Mouse (Mus musculus) neutrophil, adult 5-6 weeks (primary cell): ENCODE results near the gene Brd3os. TPM values are rescaled to one million over a fixed set of nuclear protein-coding genes. Genes with fewer than 3 reads are reported as not detected.

ENCODE experiments used
- ATAC-seq: fragments of 151-379, 151-347 bp; 2 replicates; pipeline ENCODE4 v1.8.0; 2017; ENCODE audit warnings: mild to moderate bottlenecking, moderate TSS enrichment; ENCODE audit not compliant: insufficient number of reproducible peaks, poor library complexity, low FRiP score, severe bottlenecking; ENCODE audit errors: extremely low read depth
- total RNA-seq: library from RNA; stranded (forward); fragments of 200-1000 nt; gene quantifications from 2 replicates; pipeline ENCODE4 v1.2.3, GENCODE M21; 2017

Gene Brd3os
- total RNA-seq, 1 experiment from 2014 or later, result 0.47 TPM

DNA sequence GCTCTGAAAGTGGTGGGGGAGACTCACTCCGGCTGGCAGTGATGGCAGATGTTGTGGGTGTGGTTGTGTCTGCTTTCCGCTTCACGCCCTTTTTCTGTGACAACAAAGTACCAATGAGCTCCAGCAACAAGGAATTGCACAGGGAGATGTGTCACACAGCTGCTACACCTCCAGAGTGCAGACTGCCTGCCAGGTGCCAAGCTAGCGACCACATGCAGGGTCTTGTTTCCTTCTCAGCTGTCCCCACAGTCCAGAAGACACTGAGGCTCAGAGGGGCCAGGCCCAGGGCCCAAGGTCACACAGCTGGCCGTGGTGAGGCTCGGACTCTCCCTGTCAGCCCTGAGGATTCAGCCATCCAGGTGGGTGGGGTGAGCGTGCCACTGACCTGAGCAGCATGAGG lies 17.6 kb downstream of the Brd3os start:
- ATAC-seq, result no peak

DNA sequence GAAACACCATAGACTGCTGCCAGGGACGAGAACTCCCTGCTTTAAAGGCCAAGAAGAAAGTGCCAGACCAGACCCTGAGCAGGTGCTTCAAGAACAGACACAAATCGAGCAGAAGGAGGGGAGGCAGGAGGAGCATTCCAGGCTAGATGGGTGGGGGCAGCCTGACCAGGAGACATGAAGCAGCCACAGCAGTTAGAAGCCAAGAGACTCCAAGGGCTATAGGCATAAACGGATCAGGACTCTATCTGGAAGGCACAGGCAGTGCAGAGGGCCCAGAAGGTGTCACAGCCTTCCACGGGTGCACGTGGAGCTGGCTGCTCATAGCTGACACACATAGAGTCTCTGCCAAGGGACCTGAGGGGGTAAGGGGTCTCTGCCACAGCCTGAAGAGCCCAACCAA lies 18.0 kb downstream of the Brd3os start:
- ATAC-seq, result no peak

DNA sequence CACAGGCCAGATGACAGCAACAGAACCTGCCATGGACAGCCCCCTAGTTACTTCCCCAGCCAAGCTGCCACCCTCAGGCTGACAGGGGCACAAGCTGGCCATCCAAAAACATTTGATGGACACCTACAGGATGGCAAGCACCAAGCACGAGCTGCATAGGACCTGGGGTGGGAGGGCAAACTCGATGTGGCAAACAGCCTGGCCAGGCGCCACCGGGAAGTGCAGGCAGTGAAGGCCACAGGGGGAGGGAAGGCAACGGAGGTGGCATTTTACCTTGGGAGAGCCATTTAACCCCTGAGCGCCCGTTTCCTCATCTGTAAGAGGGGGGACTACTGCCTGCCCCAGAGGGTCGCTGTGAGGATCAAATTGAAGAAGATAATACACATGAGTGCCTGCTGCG lies 18.5 kb downstream of the Brd3os start:
- ATAC-seq, result no peak

DNA sequence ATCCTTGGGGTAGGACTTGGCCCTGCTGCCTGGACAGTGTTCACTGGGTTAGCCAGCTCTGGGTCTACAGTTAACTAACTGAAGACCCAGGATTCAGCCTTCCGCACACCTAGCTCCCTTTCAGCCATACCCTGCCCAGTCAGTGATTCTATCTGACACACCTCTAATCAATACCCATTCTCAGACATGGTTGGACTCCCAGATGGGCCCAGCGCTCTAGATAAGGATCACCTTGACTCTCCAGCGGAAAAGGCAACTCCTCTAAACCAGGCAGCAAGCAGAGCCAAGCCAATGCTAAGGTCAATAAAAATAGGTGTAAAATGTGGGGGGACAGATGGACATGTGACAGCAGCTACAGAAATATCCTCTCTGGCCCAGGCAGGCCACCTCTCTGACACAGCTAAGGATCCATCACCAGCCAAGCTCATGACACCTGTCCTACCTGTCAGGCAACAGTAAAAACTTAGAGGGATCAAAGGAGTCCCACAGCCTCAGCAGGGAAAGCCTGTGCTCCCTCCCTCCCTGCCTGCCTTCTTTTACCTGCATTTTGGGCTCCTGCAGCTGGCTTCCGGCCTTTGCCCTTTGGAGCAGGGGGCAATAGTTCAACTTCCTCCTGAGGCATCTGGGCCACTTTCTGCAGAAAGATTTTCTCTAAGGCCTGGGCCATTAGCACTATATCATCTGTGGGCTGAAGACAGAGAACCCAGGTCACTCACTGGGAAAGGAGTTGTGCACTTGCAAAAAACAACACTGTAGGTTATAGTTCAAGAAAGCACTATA lies 19.9 kb downstream of the Brd3os start:
- no peak for ATAC-seq

DNA sequence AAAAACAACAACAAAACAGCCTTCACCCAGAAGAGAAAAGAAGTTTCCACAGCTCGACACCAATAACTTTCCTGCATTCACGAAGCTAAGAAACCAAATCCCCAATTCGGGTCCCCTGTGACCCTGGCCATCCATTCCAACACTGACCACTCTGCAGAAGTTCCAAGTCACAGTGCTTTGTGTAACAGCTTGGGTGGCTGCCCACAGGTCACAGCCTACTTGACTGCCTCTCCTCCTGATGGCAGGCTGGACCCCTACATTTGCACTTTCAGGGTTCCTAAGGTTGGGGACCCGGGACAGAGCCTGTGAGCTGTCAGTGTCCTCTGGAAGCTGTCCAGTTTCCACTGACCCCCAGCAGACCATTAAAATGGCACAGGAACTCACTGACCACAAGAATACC lies 20.8 kb downstream of the Brd3os start:
- ATAC-seq, result no peak

DNA sequence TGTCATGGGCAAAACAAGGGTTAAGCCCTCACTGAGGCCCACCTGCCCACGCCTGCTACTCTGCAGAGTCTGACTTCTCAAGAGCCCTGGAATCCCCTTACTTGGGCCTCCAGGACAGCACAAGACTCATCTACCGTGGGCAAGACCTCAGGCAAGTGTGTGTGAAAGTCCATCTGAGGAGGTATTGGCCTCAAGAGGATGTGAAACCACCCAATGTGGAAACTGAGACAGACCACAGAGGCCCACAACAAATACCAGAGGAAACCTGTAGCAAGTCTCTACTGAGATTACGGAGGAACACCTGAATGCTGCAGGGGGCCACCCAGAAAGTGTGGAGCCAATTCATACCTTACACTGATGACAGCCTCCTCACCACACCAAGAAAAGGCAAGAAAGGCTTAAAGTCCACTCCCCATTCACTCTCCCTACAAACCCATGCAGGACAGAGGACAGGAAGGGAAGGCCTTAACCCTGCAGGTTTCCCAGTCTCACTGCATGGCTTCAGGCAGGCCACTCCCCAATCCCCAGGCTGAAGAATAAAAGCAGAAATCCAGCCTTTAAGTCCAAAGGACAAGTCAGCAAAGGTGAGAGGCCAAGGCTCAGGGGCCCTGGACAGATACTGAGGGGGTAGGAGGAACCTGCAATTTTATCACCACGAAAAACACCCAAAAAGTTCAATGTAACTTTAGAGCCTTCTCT lies 27.3 kb downstream of the Brd3os start:
- ATAC-seq, result peak; percentile 44; the same call in 1 of the 2 replicates

DNA sequence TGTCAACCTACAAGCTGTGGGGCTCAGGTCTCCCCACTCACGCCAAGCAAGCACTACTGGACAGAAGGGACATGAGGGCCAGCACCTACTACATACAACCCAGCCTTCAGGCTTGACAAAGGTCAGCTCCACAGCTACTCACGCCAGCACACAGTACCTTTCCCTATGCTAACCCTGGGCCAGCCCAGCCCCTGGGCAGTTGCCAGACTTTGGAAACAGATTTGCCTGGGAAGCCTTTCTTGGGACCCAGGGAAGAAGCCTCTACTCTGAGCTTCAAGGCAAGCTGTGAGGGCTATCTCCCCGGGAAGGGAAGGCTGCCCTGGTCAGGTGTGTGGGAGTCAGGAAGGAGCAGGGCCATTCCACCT lies 27.8 kb downstream of the Brd3os start:
- ATAC-seq, result no peak

DNA sequence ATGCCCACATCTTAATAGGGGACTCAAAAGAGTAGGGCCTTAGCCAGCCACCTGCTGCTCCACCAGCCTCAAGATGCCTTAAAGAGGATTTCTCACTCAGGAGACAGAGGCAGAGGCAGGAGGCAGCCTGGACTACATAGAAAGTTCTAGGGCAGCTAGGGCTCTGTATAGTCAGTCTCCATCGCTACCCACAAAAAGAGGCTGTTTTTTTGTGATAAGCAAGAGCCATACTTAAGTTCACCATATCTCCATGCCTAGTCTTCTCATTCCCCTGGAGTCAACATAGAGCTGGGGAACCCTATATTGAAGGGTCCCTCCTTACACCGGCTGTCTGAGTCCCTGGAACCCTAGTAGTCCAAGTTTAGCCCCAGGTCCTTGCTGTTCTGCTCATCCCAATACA lies 28.4 kb downstream of the Brd3os start:
- no peak for ATAC-seq

DNA sequence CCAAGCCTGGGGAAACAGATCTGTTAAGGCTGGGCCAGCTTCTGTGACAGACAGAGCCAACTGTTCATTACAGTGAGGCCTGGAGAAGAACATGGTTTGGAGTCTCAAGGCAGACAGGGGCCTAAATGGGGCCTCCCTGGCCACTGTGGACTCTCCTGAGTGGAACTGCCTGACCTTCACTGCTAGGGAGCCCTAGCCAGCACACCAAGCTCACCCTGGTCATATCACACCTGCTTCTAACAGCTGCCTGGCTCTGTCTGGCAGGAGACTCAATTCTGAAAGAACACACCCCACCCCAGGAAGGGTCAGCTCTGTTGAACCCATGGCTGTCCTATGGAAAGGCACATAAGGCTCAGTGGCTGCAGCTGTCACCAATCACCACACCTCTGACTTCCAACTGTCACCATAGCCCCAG lies 29.1 kb downstream of the Brd3os start:
- no peak for ATAC-seq

DNA sequence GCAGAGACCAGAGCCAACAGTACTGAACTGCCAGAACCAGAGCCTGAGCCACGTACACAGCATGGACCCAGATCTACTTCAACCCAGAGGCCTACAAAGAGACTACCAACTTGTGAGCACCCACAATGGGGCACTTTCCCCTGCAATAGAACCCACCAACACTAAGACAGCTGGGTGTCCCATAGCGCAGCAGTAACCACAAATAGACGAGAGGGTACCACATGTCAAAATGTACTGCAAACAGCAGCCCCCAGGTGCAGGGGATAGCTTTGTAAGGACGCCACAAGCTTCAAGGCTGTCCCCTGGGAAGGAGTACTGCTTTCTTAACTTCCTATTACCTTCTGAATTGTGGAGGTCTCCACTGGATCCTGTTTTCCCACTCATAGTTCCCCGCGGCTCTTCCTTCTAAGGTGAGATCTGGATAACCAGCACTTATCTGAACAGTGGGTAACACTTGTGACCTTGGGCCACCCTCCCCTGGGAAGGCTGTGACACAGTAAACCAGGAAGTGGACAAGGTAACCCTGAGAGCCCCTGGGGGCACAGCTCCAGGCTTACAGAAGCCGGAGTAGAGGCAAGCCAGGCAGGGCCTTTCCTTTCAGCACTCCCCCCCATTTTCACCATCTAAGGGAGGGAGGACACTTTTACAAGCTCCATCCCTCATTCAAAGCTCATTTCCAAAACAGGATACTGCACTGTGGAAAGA lies 31.1 kb downstream of the Brd3os start:
- no peak for ATAC-seq

DNA sequence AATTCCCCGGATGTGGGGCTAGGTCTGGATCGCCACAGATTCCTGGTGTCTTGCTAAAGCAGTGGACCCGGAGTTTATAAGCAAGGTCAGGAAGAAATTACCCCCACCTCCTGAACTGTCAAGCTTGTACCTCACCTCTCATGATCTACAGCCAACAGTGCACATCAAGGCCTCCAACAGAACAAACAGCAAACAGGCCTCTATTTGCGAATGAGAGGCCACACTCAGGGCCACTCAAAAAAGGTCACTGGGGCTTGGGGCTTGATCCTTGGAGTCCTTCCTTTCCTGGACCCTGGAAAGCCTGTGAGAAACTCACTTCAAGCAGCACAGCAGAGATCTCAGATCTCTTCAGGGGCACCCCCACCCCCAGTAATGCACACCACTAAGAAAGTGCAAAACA lies 31.8 kb downstream of the Brd3os start:
- ATAC-seq, result no peak

DNA sequence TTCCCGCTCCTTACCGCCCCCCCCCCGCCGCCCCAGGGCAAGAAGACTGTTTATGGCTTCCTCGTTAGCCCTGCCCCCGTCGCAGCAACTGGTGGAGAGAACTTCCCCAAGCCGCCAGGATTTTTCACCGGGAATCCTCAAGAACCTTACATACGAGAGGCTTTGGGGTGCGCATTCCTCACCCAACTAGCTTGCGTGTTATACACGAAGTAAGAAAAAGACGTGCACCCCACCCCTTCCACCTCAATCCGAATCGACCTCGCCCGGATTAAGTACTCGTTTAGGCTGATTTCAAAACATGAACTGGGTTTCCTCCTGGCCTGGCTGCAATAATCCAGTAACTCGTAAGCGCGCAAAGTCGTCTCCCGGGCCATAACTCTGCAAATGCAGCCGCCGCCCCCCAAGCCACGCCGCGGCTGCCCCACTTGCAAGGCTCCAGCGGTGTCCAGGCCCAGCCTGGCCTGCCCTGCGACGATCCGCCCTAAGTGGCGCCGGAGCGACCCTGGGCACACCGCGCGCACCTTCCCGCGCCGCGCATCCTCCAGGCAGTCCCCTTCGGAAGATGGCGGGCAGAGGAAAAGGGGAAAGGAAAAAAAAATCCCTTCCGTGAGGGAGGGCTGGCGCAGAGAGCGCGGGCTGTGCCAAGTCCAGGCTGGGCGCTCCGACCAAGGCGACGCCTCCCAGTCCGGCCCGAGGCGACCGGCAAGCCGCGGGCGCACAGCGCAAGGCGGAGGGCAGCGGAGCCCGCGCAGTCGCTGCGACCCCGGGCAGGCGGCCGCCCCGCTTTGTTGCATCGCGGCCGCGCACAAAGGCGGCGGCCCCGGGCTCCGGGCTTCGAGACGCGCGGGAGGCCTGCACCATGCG lies 32.7 kb downstream of the Brd3os start:
- no peak for ATAC-seq

DNA sequence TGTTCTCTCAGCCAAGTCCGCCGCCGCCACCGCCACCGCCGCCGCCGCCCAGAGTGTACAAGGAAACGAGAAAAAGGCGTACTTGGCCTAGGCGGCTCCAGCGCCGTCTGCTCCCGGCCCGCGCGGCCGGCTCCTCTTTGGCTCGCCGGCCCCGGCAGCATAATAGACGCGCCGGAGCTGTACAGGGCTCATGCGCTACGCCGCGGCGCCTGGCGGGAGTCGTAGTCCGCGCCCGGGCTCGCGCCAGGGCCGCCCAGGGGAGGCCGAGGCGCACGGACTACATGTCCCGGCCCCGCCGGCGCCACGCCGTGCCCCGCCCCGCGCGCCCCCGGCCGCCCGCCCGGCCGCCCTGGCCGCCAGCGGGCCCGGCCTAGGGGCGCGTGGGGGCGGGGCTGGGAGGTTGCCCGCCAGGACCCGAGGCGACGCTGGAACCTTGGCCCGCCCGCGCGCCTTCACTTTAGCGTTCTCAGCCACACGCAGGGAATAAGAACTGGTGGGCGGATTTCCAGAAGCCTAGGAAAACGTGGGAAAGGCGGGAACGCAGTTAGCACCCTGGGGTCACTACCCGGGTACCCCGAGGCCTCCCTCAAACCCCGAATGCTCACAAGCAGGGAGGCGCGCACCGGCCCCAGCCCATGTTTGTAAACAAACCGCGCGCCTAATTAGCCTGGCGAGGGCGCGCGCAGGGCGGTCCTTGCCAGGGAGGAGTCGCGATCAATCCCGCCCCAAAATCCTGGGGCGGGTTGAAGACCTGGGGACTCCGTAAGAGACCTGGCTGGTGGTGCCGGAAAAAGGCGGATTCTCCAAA lies 33.6 kb downstream of the Brd3os start:
- peak; percentile 77 for ATAC-seq

DNA sequence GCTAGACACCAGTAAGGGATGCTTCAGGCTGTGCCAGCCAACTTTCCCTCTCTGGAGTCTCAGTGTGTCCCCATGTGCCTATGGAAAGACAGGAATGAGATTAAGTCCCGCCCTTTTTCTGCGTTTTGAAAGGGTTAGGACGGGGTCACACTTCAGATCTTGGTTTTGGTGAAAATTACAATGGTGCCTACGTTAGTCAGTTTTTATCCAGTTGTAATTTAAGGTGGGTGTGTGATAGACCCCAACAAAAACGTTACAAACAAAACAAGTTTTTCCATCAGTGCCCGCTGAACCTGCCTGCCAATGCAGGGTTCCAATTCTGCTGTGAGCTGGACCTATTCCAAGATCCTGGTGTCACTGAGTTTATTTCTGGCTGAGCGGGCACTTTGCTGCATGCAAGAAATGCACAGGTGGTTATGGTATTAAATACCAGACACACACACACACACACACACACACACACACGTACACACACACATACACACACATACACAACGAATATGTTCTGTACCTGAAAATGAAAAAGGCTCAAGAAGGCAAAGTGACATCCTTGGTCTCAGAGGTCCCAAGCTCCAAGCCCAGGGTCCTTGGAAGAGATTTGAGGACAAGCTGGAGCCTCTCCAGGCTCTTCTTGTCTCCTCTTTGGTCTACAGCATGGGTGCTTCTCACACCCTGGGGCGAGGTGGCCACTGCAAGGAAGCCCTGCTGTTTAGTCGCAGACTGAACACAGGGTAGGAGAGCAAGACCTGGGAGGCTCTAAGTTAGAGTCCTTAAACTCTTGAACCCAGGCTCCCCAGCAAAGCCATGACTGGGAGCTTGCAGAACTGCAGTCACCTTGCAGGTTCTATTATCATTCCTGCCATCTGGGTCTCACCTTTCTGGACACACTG lies 34.4 kb downstream of the Brd3os start:
- ATAC-seq, result no peak

DNA sequence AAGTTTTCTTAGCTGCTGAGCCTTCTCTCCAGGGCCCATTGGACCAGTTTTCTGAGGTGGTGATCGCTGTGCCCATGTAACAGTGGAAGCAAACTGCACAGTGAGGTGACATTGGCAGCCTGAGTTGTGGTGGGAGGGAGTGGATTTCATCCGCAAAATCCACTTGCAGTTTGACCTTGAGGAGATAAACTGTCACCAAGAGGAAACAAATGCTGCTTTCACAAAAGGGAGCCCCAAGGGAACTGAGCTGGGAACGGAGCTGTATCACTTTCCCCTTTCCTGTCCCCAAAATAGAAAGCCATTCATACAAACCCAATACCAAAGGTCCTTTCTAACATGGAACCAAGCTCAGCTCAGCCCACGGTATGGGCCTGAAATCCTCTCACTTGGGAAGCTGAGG lies 37.7 kb downstream of the Brd3os start:
- ATAC-seq, result no peak

DNA sequence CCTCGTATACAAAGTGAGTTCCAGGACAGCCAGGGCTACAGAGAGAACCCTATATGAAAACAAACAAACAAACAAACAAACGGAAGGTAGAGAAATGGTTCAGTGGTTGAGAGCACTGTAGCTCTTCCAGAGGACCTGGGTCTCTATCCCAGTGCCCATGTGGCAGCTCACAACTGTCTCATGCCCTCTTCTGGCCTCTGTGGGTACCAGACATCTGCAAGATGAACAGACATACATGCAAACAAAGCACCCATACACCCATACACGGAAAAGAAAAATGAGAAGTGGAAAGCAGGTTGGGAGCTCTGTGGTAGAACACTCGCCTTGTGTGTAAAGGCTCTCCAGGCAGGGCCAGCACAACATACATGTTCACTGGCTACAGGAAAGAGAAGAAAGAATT lies 38.2 kb downstream of the Brd3os start:
- no peak for ATAC-seq

DNA sequence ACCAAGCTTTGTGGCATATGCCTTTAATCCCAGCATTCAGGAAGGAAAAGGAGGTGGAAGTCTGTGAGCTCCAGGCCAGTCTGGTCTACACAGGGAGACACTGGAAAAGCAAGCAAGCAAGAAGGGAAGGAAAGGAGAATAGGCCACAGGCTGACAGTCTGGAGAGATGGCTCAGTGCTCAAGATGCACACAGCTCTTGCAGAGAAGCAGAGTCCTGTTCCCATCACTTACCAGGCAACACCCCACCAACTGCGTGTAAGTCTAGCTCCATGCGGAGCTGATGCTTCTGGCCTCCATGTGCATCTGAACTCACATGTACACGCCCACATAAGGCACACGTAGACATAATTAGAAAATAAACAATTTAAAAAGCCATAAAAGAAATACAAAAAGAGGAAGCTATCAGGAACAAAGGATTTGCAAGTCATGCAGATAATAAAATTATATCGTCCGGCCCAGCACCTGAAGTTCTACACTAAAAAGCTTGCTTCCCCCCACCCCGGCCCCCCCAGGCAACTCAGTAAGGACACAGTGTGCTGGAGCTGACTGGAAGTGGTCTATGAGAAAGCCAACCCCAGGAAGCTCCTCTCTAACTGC lies 40.2 kb downstream of the Brd3os start:
- ATAC-seq, result no peak
